Mouse (Mus musculus) small intestine, adult 2 months (tissue): Measurements from ENCODE around the gene Srgn.

Experiments used
- CTCF ChIP-seq: fragments of 200-500 bp; IDR thresholded peaks from 2 replicates; pipeline ENCODE4 v1.5.1; 2012; ENCODE audit warnings: low read depth, mild to moderate bottlenecking, control low read depth, inconsistent platforms, low read length, moderate library complexity, mixed read lengths; ENCODE audit not compliant: insufficient replicate concordance, insufficient read length; ENCODE audit errors: extremely low read depth
- POLR2A ChIP-seq: fragments of 200-500 bp; IDR thresholded peaks from 2 replicates; pipeline ENCODE4 v1.6.1; 2012; ENCODE audit warnings: low read depth, mild to moderate bottlenecking, control low read depth, inconsistent platforms, low read length, moderate library complexity

- no peak for TF ChIP-seq CTCF
- TF ChIP-seq POLR2A = peak; percentile 58; the same call in 1 of the 2 replicates
These were observed 40.4 kb downstream of the Srgn start, which contains the start of gene Vps26a for GRCm38 (mm10) chr10:62486618-62487415.
